Mouse (Mus musculus): ENCODE results near the gene Tshz2. TPM values are rescaled to one million over a fixed set of nuclear protein-coding genes. Genes with fewer than 3 reads are reported as not detected.

The Tshz2 gene
- total RNA-seq (2023): not detected

GRCm38 (mm10) chr2:169632338-169633151 is at the start of gene Tshz2:
TSS of gene Tshz2 (plus strand) at chr2:169633013.

GRCm38 (mm10) chr2:169587645-169588044 is 45.2 kb upstream of the Tshz2 start, which contains the start of gene Gm11011:
TSS of gene Gm11011 (minus strand) at chr2:169587745.

Other genes with a start within 250 kb of the Tshz2 start
- gene Gm11011, start 45.3 kb upstream of the Tshz2 start, total RNA-seq (2023): not detected

Measured in B cell, adult 67 days (primary cell).